Mouse (Mus musculus): ENCODE data around the gene Ccl3.

Ccl3 gene

GRCm38 (mm10) chr11:83619037-83619436 is 30.1 kb downstream of the Ccl3 start:
- no peak for DNase-seq (ENCODE audit: low spot score)

DNA sequence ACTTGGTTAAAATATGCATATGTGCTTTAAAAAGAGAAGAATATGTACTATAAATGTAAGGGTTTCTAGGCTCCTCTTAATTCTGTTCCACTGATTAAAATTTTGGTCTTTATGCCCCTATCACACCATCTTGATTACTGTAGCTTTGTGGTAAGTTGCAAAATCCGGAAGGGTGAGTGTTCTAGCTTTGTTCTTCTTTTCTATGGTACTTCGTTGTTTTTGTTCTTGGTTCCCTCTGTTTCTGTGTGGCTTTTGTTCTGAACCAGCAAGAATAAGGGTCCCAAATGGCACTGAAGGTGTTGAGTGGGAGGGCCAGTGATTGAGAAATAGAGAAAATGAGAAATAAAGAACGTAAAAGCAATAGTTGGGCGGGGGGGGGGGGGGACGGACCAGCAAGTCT is 30.9 kb downstream of the Ccl3 start:
- no peak for DNase-seq (ENCODE audit: low spot score)

- no peak for DNase-seq (ENCODE audit: low spot score)
Observed at GRCm38 (mm10) chr11:83616586-83616985, 32.6 kb downstream of the Ccl3 start.

DNA sequence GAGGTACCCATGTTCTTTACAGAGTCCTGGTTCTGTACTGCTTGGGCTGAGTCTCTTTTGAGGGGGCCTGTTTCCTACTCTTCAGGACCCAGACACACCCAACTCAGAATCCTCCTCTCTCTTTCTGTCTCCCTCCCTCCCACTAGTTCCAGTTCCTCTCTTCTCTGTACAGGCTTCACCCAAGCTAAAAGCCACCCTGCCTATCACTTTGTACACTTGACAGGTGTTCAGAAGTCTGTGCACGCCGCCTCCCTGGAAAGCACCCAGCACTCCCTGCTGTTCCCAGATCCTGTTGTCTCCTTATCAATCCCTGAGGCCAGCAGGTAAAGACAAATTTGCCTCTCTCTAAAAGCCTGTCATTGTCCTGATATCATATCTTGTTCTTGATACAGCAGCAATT is 38.3 kb downstream of the Ccl3 start:
- no peak for DNase-seq (ENCODE audit: low spot score)

GRCm38 (mm10) chr11:83606396-83606795 is 42.8 kb downstream of the Ccl3 start:
- no peak for DNase-seq (ENCODE audit: low spot score)

DNA sequence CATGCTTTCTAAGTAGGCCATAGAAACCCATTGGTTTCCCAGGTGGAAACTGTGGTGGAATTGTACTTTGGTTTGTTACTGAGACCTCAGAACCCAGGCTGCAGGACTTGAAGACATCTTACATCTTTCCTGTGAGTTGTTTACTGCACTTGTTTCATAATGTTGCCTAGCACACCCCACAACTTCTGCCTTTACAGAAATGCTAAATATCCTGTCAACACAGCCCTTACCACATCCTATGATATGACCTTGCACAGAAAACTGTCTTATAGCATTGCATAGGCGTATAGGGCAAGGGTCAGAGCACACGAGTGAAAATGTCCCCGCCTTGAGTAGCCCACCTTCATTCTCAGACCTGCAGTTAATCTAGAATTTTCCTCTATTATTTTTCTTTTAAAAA is 43.6 kb downstream of the Ccl3 start:
- DNase-seq (ENCODE audit: low spot score) = no peak

DNA sequence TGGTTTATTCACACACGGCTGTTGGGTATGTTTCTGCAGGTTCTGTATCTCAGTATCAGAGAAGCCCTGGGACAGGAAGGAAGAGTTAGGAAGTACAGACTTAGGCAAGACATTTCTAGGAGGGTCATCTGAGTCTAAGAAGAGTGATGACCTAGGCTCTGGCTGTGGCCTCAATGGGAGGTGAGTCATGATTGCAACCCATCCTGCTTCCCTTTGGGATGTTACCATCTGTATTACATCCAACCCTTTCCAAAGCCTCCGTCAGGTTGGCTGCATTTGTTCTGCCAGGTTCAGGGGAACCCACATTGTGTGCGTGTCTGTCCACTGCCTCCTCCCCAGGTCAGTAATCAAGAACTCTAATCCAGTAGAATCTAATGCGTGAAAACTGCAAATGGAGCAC is 44.5 kb downstream of the Ccl3 start:
- DNase-seq (ENCODE audit: low spot score) = no peak

DNA sequence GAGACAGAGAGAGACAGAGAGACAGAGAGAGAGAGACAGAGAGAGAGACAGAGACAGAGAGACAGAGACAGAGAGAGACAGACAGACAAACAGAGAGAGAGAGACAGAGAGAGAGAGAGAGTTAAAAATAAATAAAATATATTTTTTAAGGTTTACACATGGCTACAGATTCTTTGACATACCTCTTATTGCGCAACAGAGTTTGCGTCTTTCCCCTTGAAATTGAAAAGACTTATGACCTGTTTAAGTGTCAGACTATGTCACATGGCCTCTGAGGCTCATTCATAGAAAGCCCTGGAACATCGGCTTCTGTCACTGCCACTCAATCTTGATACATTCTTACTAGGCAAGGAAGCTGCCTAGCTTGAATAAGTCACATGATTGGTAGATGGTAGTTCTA is 45.8 kb downstream of the Ccl3 start:
- DNase-seq (ENCODE audit: low spot score) = no peak

DNA sequence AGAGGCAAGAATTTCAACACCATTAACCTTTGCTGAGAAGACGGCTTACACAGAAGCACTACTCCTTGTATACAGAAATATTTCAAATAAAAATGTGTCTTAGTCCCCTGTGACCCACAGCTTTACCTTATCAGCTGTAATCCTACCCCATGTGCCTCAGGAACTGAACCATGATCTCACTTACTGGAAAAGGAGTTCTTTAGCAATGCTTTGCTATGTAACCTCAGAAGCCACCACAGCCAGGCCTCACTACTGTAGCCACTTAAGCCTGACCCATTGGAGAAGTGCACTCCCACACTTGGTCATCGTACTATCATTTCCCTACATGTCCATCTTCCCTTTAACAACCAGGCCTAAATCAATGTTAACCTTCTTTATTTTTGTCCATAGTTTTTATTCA is 48.6 kb downstream of the Ccl3 start:
- no peak for DNase-seq (ENCODE audit: low spot score)

DNA sequence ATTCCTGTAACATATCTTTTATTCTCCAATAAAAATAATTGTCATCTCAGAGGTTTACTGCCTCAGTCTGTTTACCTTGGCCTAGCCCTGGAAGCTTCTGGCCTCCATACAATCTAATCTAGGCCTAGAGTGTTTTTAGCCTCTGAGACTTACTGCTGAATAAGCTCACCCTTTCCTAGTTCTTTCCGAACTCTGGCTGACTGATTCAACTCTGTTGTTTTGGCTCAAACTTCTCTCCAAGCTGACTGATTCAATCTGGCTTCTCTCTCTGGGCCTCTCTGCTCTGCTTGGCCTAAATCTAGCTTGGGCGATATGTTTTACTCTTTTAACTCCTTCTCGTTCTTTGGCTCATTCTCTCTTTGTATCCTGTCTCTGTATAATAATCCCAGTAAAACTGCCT is 50.2 kb downstream of the Ccl3 start:
- no peak for DNase-seq (ENCODE audit: low spot score)

DNA sequence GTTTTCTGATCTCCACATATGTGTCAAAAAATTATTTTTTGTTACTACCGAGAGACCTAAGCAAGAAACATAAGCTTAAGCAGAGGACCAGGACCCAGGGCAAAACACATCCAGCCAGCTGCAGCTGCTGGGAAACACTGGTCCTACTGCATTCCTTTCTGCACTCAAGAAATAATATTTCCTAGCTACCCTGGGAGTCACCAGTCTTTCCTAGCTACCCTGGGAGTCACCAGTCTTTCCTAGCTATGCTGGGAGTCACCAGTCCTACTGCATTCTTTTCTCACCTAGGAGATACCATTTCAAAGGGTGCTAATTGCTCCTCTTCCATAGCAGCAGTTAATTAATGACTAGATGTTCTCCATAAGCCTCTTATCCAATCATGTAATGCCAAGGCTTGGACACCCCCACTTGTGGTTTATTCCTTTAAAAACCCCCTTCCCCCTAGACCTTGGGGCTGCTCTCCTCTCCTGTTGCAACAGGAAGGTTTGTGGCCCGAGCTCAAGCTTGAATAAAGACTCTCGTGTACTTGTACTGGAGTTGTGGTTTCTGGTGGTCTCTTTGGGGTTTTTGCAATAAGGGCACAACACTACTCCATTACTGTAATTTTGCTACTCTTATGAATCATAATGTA is 50.8 kb downstream of the Ccl3 start:
- DNase-seq (ENCODE audit: low spot score) = no peak
